Mouse (Mus musculus) kidney, embryonic 16.5 days (tissue): ENCODE measurements around the gene Prnd. TPM values are rescaled to one million over a fixed set of nuclear protein-coding genes. Genes with fewer than 3 reads are reported as not detected.

Source experiments
- ATAC-seq: fragments of 200-750 bp; cut with Nextera tagmentation; 2 replicates; pipeline ENCODE4 v1.8.0; 2017; ENCODE audit warnings: moderate TSS enrichment; ENCODE audit not compliant: low FRiP score, low TSS enrichment
- H3K27ac ChIP-seq: fragments of 300-500 bp; sonication (generic); 2 replicates; pipeline ENCODE4 v1.5.1; 2014; ENCODE audit warnings: low read length
- H3K27me3 ChIP-seq: fragments of 300-500 bp; sonication (generic); 2 replicates; pipeline ENCODE4 v1.6.1; 2014; ENCODE audit warnings: low read length, control low read depth, mixed read lengths; ENCODE audit not compliant: insufficient read depth
- H3K36me3 ChIP-seq: fragments of 300-500 bp; sonication (generic); 2 replicates; pipeline ENCODE4 v1.6.1; 2014; ENCODE audit warnings: low read length, control low read depth, mixed read lengths; ENCODE audit not compliant: insufficient read depth
- H3K4me1 ChIP-seq: fragments of 300-500 bp; sonication (generic); 2 replicates; pipeline ENCODE4 v1.6.1; 2014; ENCODE audit warnings: low read length, control low read depth, mixed read lengths; ENCODE audit not compliant: insufficient read depth
- H3K4me2 ChIP-seq: fragments of 300-500 bp; sonication (generic); replicated peaks from 2 replicates; pipeline ENCODE4 v1.6.1; 2014; ENCODE audit warnings: low read depth, low read length
- H3K4me3 ChIP-seq: fragments of 300-500 bp; sonication (generic); 2 replicates; pipeline ENCODE4 v1.5.1; 2014; ENCODE audit warnings: mild to moderate bottlenecking, low read length
- H3K9ac ChIP-seq: fragments of 300-500 bp; sonication (generic); replicated peaks from 2 replicates; pipeline ENCODE4 v1.6.1; 2014; ENCODE audit warnings: low read length
- H3K9me3 ChIP-seq: fragments of 300-500 bp; sonication (generic); 2 replicates; pipeline ENCODE4 v1.6.1; 2016; ENCODE audit warnings: low read length, control low read depth
- WGBS: fragments of 180-500 bp; shearing (Covaris S2); extraction: QIAGEN DNeasy Blood & Tissue Kit; methylation state at CpG from one replicate; pipeline ENCODE4 v1.1.7; 2014; 5-methylcytosine and 5-hydroxymethylcytosine counted together
- polyA plus RNA-seq: library from polyadenylated mRNA; unstranded; fragments of >200 nt; fragmentation: Nextera tagmentation; extraction: Ambion mirVana; gene quantifications from 2 replicates; pipeline ENCODE4 v1.2.1, GENCODE M21; 2015

Prnd gene
- polyA plus RNA-seq = 16.2 and 17.1 TPM in 2 replicates

GRCm38 (mm10) chr2:131950598-131951095, at the start of gene Prnd:
Gene Prnd (plus strand): TSS chr2:131950861.
- Histone ChIP-seq H3K4me1 (peaks cover 15% of the 10 kb centered on the region), H3K4me2 (no peak within 1 kb of the TSS), H3K27ac (no peak within 1 kb of the TSS), H3K36me3 (no peaks in the 10 kb centered on the region), H3K9ac (no peak within 1 kb of the TSS), H3K4me3 (no peak within 1 kb of the TSS), H3K27me3 (peaks cover 16% of the 10 kb centered on the region; the same call in 1 of the 2 replicates), H3K9me3 (no peaks in the 10 kb centered on the region)
- 10% methylated on average over 11 of the region's 11 CpGs for WGBS
- peak; percentile 50; the same call in 1 of the 2 replicates for ATAC-seq

DNA sequence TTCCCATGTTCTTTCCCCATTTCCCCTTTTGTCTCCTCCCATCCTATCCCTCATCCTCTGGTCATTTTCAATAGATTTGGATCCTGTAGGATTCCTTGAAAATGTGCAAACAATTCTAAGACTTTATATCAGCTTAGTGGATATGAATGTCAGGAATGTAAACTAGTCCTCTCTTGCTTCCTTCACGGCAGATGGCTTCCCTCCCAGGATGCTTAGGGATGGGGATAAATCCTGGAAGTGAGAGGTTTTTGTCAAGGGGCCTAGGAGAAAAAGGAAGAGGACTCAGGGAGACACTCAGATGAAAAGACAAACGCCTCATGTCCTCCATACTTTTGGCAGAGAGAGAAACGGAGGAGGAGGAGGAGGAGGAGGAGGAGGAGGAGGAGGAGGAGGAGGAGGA, 48.2 kb upstream of the Prnd start:
- no peaks in the 10 kb centered on the region for H3K4me1 ChIP-seq
- no peak overlapping the region for H3K9ac ChIP-seq
- no peak overlapping the region for H3K4me3 ChIP-seq
- H3K36me3 ChIP-seq = no peaks in the 10 kb centered on the region
- H3K27me3 ChIP-seq = 0 out of 2 replicates have a peak, but pooled peaks cover 5% of the 10 kb centered on the region
- H3K9me3 ChIP-seq = no peaks in the 10 kb centered on the region
- WGBS = 34% methylated on average over 2 of the region's 3 CpGs
- no peak overlapping the region for H3K27ac ChIP-seq
- H3K4me2 ChIP-seq = no peak overlapping the region
- ATAC-seq = no peak

GRCm38 (mm10) chr2:131902867-131903266, 47.8 kb upstream of the Prnd start:
- Histone ChIP-seq H3K27ac (no peak overlapping the region), H3K4me2 (no peak overlapping the region), H3K36me3 (no peaks in the 10 kb centered on the region), H3K4me3 (no peak overlapping the region), H3K9me3 (no peaks in the 10 kb centered on the region), H3K9ac (no peak overlapping the region), H3K27me3 (0 out of 2 replicates have a peak, but pooled peaks cover 5% of the 10 kb centered on the region), H3K4me1 (no peaks in the 10 kb centered on the region)
- ATAC-seq = 0 out of 2 replicates have a peak, but pooled peaks have one; percentile 31
- 51% methylated on average over 8 of the region's 8 CpGs for WGBS

DNA sequence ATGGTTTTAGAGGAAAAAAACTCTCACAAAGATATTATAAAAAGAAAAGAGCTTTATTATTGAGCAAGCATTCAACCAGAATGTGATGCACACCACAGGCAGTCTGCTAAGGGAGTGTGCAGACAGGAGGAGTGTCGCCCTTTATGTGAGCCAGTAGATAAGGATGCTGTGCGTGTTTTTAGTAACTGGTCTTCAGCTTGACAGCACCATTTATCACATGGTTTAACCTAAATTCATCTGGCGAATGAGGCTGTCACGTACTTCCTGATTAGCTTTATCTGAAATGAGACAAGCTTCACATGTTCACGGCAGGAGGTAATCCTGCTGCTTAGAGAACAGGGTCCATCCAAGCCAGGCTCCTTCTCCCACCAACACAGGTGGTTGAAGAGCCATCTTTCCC, 45.6 kb upstream of the Prnd start:
- H3K4me3 ChIP-seq = no peak overlapping the region
- WGBS = 57% methylated on average over 5 of the region's 5 CpGs
- no peaks in the 10 kb centered on the region for H3K9me3 ChIP-seq
- no peak overlapping the region for H3K27ac ChIP-seq
- H3K36me3 ChIP-seq = no peaks in the 10 kb centered on the region
- no peak overlapping the region for H3K4me2 ChIP-seq
- peaks cover 12% of the 10 kb centered on the region for H3K4me1 ChIP-seq
- H3K9ac ChIP-seq = no peak overlapping the region
- H3K27me3 ChIP-seq = 0 out of 2 replicates have a peak, but pooled peaks cover 5% of the 10 kb centered on the region
- ATAC-seq = no peak

GRCm38 (mm10) chr2:131905776-131906175, 44.9 kb upstream of the Prnd start:
- H3K4me2 ChIP-seq = no peak overlapping the region
- H3K36me3 ChIP-seq = no peaks in the 10 kb centered on the region
- H3K27ac ChIP-seq = no peak overlapping the region
- no peaks in the 10 kb centered on the region for H3K9me3 ChIP-seq
- ATAC-seq = no peak
- H3K4me1 ChIP-seq = peaks cover 19% of the 10 kb centered on the region
- no peak overlapping the region for H3K4me3 ChIP-seq
- 0 out of 2 replicates have a peak, but pooled peaks cover 5% of the 10 kb centered on the region for H3K27me3 ChIP-seq
- 52% methylated on average over 6 of the region's 6 CpGs for WGBS
- no peak overlapping the region for H3K9ac ChIP-seq

- H3K4me1 ChIP-seq = peaks cover 24% of the 10 kb centered on the region
- H3K27ac ChIP-seq = no peak overlapping the region
- no peak for ATAC-seq
- H3K9me3 ChIP-seq = no peaks in the 10 kb centered on the region
- no peak overlapping the region for H3K9ac ChIP-seq
- no peak overlapping the region for H3K4me2 ChIP-seq
- H3K4me3 ChIP-seq = no peak overlapping the region
- no peaks in the 10 kb centered on the region for H3K36me3 ChIP-seq
- WGBS = 87% methylated on average over 3 of the region's 3 CpGs
- H3K27me3 ChIP-seq = 0 out of 2 replicates have a peak, but pooled peaks cover 5% of the 10 kb centered on the region
These were observed 44.4 kb upstream of the Prnd start for GRCm38 (mm10) chr2:131906266-131906665.

DNA sequence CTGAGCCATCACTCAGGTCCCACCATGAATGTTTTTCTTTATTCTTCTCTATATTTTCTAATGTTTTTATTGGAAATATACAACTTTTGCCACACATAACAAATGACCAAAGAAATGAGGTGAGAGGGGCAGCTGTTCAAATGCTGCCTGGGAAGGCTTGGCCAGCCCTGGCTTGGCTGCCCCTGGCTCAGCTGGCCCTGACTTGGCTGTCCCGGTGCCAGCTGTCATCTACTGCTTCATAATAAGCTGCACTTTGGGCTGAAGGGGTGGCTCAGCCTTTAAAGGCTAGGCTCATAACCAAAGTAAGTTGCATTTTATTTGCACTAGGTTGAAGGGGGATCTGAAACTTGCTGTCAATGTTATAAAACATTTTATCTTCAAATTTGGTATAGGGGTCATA, 43.8 kb upstream of the Prnd start:
- H3K9me3 ChIP-seq = no peaks in the 10 kb centered on the region
- H3K4me1 ChIP-seq = peaks cover 28% of the 10 kb centered on the region
- H3K36me3 ChIP-seq = no peaks in the 10 kb centered on the region
- H3K27me3 ChIP-seq = 0 out of 2 replicates have a peak, but pooled peaks cover 5% of the 10 kb centered on the region
- ATAC-seq = no peak
- no peak overlapping the region for H3K27ac ChIP-seq
- WGBS = 88% methylated on average over 1 of the region's 1 CpGs
- no peak overlapping the region for H3K4me2 ChIP-seq
- H3K9ac ChIP-seq = no peak overlapping the region
- no peak overlapping the region for H3K4me3 ChIP-seq

DNA sequence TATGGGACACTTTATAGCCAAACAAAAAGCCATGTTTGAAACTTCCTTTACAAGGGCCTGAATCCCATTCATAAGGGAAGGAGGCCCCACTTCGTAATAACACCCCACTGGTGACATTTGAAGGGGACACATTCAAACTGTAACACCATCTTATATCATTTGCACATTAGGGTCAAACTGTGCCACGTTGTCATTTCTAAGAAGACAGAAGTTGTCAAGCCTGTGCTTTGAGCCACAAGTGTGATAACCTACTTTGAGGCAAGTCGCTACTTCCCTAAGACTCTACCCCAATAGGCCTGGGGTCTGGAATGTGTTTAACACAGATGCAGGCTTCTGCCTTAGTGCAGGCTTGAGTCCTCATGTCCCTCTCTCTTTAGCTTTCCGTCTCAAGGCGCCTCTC, 43.4 kb upstream of the Prnd start:
- Histone ChIP-seq H3K9me3 (no peaks in the 10 kb centered on the region), H3K9ac (no peak overlapping the region), H3K4me3 (no peak overlapping the region), H3K4me1 (peaks cover 28% of the 10 kb centered on the region), H3K36me3 (no peaks in the 10 kb centered on the region), H3K4me2 (no peak overlapping the region), H3K27me3 (0 out of 2 replicates have a peak, but pooled peaks cover 5% of the 10 kb centered on the region), H3K27ac (no peak overlapping the region)
- 88% methylated on average over 5 of the region's 5 CpGs for WGBS
- ATAC-seq = no peak

- 0 out of 2 replicates have a peak overlapping the region, but pooled peaks have one; percentile 15 for H3K27ac ChIP-seq
- no peaks in the 10 kb centered on the region for H3K9me3 ChIP-seq
- no peak overlapping the region for H3K4me3 ChIP-seq
- no peak overlapping the region for H3K9ac ChIP-seq
- no peaks in the 10 kb centered on the region for H3K36me3 ChIP-seq
- H3K4me2 ChIP-seq = no peak overlapping the region
- 0 out of 2 replicates have a peak, but pooled peaks cover 5% of the 10 kb centered on the region for H3K27me3 ChIP-seq
- peaks cover 31% of the 10 kb centered on the region for H3K4me1 ChIP-seq
- 60% methylated on average over 7 of the region's 7 CpGs for WGBS
- ATAC-seq = peak; percentile 53
These were observed 42.3 kb upstream of the Prnd start for GRCm38 (mm10) chr2:131908351-131908861.

- Histone ChIP-seq H3K4me2 (peak overlapping the region; percentile 81), H3K4me3 (no peak overlapping the region), H3K4me1 (peaks cover 31% of the 10 kb centered on the region), H3K36me3 (no peaks in the 10 kb centered on the region), H3K27ac (no peak overlapping the region), H3K9me3 (no peaks in the 10 kb centered on the region), H3K27me3 (0 out of 2 replicates have a peak, but pooled peaks cover 5% of the 10 kb centered on the region), H3K9ac (no peak overlapping the region)
- peak; percentile 14; the same call in 1 of the 2 replicates for ATAC-seq
- 60% methylated on average over 1 of the region's 1 CpGs for WGBS
These were observed 41.8 kb upstream of the Prnd start for GRCm38 (mm10) chr2:131908906-131909305.
